Mouse (Mus musculus): ENCODE data around the gene Mat1a. TPM values are rescaled to one million over a fixed set of nuclear protein-coding genes. Genes with fewer than 3 reads are reported as not detected.

Mat1a gene
- 0.46 and 0.88 TPM in 2 replicates for polyA plus RNA-seq (2015; fragmentation: Nextera tagmentation; extraction: Ambion mirVana)

GRCm38 (mm10) chr14:41104853-41105444 lies at the start of gene Mat1a:
Gene Mat1a (plus strand): TSS chr14:41105035.
- no peak within 1 kb of the TSS for H3K4me2 ChIP-seq
- H3K27me3 ChIP-seq = no peaks in the 10 kb centered on the region
- H3K27ac ChIP-seq = no peak within 1 kb of the TSS
- no peaks in the 10 kb centered on the region for H3K4me1 ChIP-seq
- WGBS = 71% methylated on average over 10 of the region's 10 CpGs
- ATAC-seq (replicated peaks; ENCODE audit: low FRiP score) = no peak
- H3K36me3 ChIP-seq = no peaks in the 10 kb centered on the region
- H3K4me3 ChIP-seq (replicated peaks) = no peak within 1 kb of the TSS
- no peak within 1 kb of the TSS for H3K9ac ChIP-seq
- no peaks in the 10 kb centered on the region for H3K9me3 ChIP-seq (replicated peaks)

GRCm38 (mm10) chr14:41065168-41065567 lies 39.7 kb upstream of the Mat1a start:
- Histone ChIP-seq H3K36me3 (no peaks in the 10 kb centered on the region), H3K9ac (no peak overlapping the region), H3K9me3 (replicated peaks) (no peaks in the 10 kb centered on the region), H3K27me3 (no peaks in the 10 kb centered on the region), H3K4me2 (no peak overlapping the region), H3K4me3 (replicated peaks) (no peak overlapping the region), H3K27ac (no peak overlapping the region), H3K4me1 (no peaks in the 10 kb centered on the region)
- WGBS = 54% methylated on average over 1 of the region's 2 CpGs
- no peak for ATAC-seq (replicated peaks; ENCODE audit: low FRiP score)

DNA sequence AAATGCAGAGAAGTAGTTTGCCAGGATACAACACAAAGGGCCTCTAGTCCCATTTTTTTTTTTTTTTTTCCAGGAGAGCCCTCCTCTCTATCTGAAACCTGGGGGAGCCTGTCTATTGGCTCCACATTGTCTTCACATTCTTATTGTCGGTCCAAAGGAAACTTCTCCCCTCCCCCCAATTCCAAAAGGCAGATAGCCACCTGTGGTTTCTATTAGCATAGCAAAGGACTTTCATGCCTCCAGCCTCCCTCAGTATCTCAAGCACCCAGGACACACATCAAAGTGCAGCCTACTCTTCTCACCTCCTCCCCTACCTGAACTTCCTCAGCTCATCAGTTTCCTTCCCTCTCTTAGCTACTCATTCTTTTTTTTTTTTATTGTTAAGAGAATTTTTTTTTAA lies 38.4 kb upstream of the Mat1a start:
- Histone ChIP-seq H3K4me3 (replicated peaks) (no peak overlapping the region), H3K27ac (no peak overlapping the region), H3K27me3 (no peaks in the 10 kb centered on the region), H3K9ac (no peak overlapping the region), H3K4me2 (no peak overlapping the region), H3K4me1 (no peaks in the 10 kb centered on the region), H3K36me3 (no peaks in the 10 kb centered on the region), H3K9me3 (replicated peaks) (no peaks in the 10 kb centered on the region)
- ATAC-seq (replicated peaks; ENCODE audit: low FRiP score) = no peak
- 11% methylated on average over 1 of the region's 1 CpGs for WGBS

- no peaks in the 10 kb centered on the region for H3K9me3 ChIP-seq (replicated peaks)
- H3K27ac ChIP-seq = no peak within 1 kb of the TSS
- no peak for ATAC-seq (replicated peaks; ENCODE audit: low FRiP score)
- no peak within 1 kb of the TSS for H3K4me2 ChIP-seq
- H3K4me3 ChIP-seq (replicated peaks) = no peak within 1 kb of the TSS
- no peaks in the 10 kb centered on the region for H3K36me3 ChIP-seq
- no peaks in the 10 kb centered on the region for H3K27me3 ChIP-seq
- H3K9ac ChIP-seq = no peak within 1 kb of the TSS
- H3K4me1 ChIP-seq = peaks cover 11% of the 10 kb centered on the region
Observed at GRCm38 (mm10) chr14:41069108-41069507, 35.7 kb upstream of the Mat1a start, which contains the start of gene Dydc2. Gene Dydc2 (minus strand): TSS chr14:41069208.

DNA sequence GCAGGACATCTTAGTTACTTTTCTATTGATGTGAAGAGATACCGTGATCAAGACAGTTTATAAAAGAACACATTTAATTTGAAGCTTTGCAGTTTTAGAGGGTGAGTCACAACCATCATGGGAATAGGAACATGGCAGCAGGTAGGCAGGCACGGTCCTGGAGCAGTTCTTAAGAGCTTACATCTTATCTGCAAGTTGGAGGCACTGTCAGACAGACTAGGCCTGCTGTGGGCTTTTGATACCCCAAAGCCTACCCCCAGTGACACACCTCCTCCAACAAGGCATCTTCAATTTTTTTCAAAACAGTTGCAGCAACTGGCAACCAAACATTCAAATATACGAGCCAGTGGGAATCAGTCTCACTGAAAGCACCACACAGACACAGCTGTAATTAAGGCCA lies 34.5 kb upstream of the Mat1a start:
- no peaks in the 10 kb centered on the region for H3K9me3 ChIP-seq (replicated peaks)
- H3K4me2 ChIP-seq = no peak overlapping the region
- H3K4me3 ChIP-seq (replicated peaks) = no peak overlapping the region
- no peak overlapping the region for H3K9ac ChIP-seq
- 88% methylated on average over 3 of the region's 3 CpGs for WGBS
- H3K36me3 ChIP-seq = no peaks in the 10 kb centered on the region
- peaks cover 11% of the 10 kb centered on the region for H3K4me1 ChIP-seq
- no peaks in the 10 kb centered on the region for H3K27me3 ChIP-seq
- no peak overlapping the region for H3K27ac ChIP-seq
- no peak for ATAC-seq (replicated peaks; ENCODE audit: low FRiP score)

GRCm38 (mm10) chr14:41072229-41072943 lies 32.4 kb upstream of the Mat1a start, which contains the start of gene Dydc1:
Gene Dydc1 (plus strand): TSS chr14:41072911.
- Histone ChIP-seq H3K9me3 (replicated peaks) (no peaks in the 10 kb centered on the region), H3K9ac (0 out of 2 replicates have a peak within 1 kb of the TSS, but pooled peaks have one; percentile 21), H3K4me1 (peaks cover 11% of the 10 kb centered on the region), H3K4me2 (peak within 1 kb of the TSS; percentile 76), H3K27me3 (no peaks in the 10 kb centered on the region), H3K27ac (no peak within 1 kb of the TSS), H3K36me3 (no peaks in the 10 kb centered on the region), H3K4me3 (replicated peaks) (peak within 1 kb of the TSS; percentile 49)
- ATAC-seq (replicated peaks; ENCODE audit: low FRiP score) = peak; percentile 91
- WGBS = 11% methylated on average over 23 of the region's 23 CpGs

DNA sequence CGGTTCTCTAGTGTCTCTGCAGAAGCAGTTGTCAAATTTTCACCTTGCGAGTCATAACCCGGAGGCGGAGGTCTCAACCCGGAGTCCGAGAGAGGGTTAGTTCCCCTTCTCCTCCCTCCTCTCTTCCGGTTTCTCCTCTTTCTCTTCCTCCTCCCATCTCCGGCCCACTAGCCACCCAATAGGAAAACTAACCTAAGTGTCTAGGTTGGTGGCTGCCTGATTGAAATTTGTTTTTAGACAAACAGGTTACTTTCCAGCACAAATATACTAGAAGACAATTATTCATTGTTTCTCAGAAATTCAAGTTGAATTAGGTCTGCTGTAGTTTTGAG lies 31.9 kb upstream of the Mat1a start:
- no peaks in the 10 kb centered on the region for H3K27me3 ChIP-seq
- H3K9me3 ChIP-seq (replicated peaks) = no peaks in the 10 kb centered on the region
- no peak; the same call in 1 of the 2 replicates for ATAC-seq (replicated peaks; ENCODE audit: low FRiP score)
- peak overlapping the region; percentile 76 for H3K4me2 ChIP-seq
- peaks cover 11% of the 10 kb centered on the region for H3K4me1 ChIP-seq
- WGBS = 2% methylated on average over 8 of the region's 8 CpGs
- H3K36me3 ChIP-seq = no peaks in the 10 kb centered on the region
- peak overlapping the region; percentile 49 for H3K4me3 ChIP-seq (replicated peaks)
- H3K9ac ChIP-seq = 0 out of 2 replicates have a peak overlapping the region, but pooled peaks have one; percentile 21
- H3K27ac ChIP-seq = no peak overlapping the region

- no peak for ATAC-seq (replicated peaks; ENCODE audit: low FRiP score)
- Histone ChIP-seq H3K36me3 (no peaks in the 10 kb centered on the region), H3K4me1 (no peaks in the 10 kb centered on the region), H3K27me3 (no peaks in the 10 kb centered on the region), H3K9me3 (replicated peaks) (no peaks in the 10 kb centered on the region), H3K4me2 (no peak overlapping the region), H3K27ac (no peak overlapping the region), H3K9ac (no peak overlapping the region), H3K4me3 (replicated peaks) (no peak overlapping the region)
- WGBS = 80% methylated on average over 2 of the region's 2 CpGs
Observed at GRCm38 (mm10) chr14:41082408-41082807, 22.4 kb upstream of the Mat1a start.

DNA sequence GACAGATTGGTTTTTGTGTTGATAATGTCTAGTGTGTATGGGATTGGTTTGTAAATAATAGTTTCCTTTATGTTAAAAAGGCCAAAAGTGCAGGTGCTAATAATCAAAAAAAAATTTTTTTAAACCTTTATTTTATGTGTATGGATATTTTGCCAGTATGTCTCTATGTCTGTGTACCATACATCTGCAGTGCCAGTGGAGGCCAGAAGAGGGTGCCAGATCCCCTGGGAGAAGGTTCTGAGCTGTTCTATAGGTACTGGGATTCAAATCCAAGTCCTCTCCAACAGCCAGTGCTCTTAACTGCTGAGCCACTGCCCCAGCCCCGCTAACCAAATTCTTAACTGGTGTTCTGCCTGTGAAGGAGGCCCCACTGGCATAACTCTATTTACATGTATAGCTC lies 17.3 kb upstream of the Mat1a start:
- no peak overlapping the region for H3K4me3 ChIP-seq (replicated peaks)
- H3K9me3 ChIP-seq (replicated peaks) = no peaks in the 10 kb centered on the region
- no peak overlapping the region for H3K9ac ChIP-seq
- no peaks in the 10 kb centered on the region for H3K36me3 ChIP-seq
- no peak overlapping the region for H3K4me2 ChIP-seq
- no peak overlapping the region for H3K27ac ChIP-seq
- WGBS = 86% methylated on average over 1 of the region's 1 CpGs
- no peak for ATAC-seq (replicated peaks; ENCODE audit: low FRiP score)
- H3K27me3 ChIP-seq = no peaks in the 10 kb centered on the region
- no peaks in the 10 kb centered on the region for H3K4me1 ChIP-seq

DNA sequence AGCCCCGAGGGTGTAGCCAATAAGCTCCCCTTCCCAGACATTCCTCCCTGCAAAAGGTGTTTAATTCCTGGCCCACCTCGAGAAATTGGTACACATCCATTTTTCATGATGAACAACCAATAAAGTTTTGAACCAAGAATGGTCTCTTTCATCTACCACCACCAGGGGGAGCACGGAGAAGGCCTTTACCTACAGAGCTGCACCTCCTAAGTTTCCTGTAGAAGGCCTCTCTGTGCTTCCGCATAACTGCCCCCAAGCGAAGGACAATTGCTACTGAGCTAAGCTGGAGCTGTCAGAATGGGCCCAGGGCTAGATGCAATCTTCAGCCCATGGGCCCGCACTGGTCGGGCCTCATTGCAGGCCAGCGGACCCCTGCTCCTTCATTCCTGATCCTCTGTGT lies 14.1 kb upstream of the Mat1a start:
- WGBS = 60% methylated on average over 8 of the region's 8 CpGs
- no peak overlapping the region for H3K9ac ChIP-seq
- H3K36me3 ChIP-seq = no peaks in the 10 kb centered on the region
- H3K4me1 ChIP-seq = no peaks in the 10 kb centered on the region
- H3K4me2 ChIP-seq = no peak overlapping the region
- H3K27me3 ChIP-seq = no peaks in the 10 kb centered on the region
- H3K4me3 ChIP-seq (replicated peaks) = no peak overlapping the region
- ATAC-seq (replicated peaks; ENCODE audit: low FRiP score) = no peak
- no peaks in the 10 kb centered on the region for H3K9me3 ChIP-seq (replicated peaks)
- no peak overlapping the region for H3K27ac ChIP-seq

GRCm38 (mm10) chr14:41094114-41094513 lies 10.7 kb upstream of the Mat1a start:
- WGBS = 53% methylated on average over 1 of the region's 1 CpGs
- Histone ChIP-seq H3K4me1 (no peaks in the 10 kb centered on the region), H3K4me2 (no peak overlapping the region), H3K27ac (no peak overlapping the region), H3K9me3 (replicated peaks) (no peaks in the 10 kb centered on the region), H3K36me3 (no peaks in the 10 kb centered on the region), H3K9ac (no peak overlapping the region), H3K4me3 (replicated peaks) (no peak overlapping the region), H3K27me3 (no peaks in the 10 kb centered on the region)
- ATAC-seq (replicated peaks; ENCODE audit: low FRiP score) = no peak

DNA sequence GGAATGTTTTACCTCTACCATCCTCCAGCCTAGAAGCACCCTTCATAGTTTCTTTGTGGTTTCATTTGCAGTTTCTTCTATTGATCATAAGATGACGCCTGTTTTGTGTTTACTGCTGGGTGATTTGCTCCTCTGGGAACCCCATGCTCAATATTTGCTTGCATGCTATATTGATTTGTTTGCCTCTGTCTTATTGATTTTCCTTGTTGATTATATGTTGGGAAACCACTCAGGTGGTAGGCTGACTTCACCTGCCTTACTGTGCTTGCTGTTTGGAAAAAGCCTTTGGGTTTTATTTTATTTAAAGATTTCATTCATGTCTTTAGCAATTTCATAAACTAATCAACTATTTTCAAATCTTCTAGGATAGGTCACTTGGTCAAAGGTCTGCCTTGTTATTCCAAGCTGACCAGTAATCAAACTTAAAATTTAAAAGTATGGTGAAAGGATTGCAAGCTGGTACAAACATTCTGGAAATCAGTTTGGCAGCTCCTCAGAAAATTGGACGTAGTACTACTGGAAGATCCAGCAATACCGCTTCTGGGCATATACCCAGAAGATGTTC lies 8.5 kb upstream of the Mat1a start:
- Histone ChIP-seq H3K27me3 (no peaks in the 10 kb centered on the region), H3K27ac (no peak overlapping the region), H3K36me3 (no peaks in the 10 kb centered on the region), H3K9me3 (replicated peaks) (no peaks in the 10 kb centered on the region), H3K9ac (no peak overlapping the region), H3K4me1 (no peaks in the 10 kb centered on the region), H3K4me2 (no peak overlapping the region), H3K4me3 (replicated peaks) (no peak overlapping the region)
- no peak for ATAC-seq (replicated peaks; ENCODE audit: low FRiP score)
- 86% methylated on average over 3 of the region's 3 CpGs for WGBS
